Mouse (Mus musculus) G1E (cell line): Measurements from ENCODE around the gene Dcp1b.

Experiments used
- CTCF ChIP-seq: IDR thresholded peaks from 2 replicates; pipeline ENCODE4 v1.5.1; 2012; ENCODE audit warnings: low read depth, low read length, inconsistent platforms, mixed read lengths
- GATA1 ChIP-seq: IDR thresholded peaks from 2 replicates; pipeline ENCODE4 v1.6.1; 2012; ENCODE audit warnings: borderline replicate concordance, low read length, inconsistent platforms, mixed read lengths

- TF ChIP-seq CTCF (no peak), GATA1 (no peak)
Measured at GRCm38 (mm10) chr6:119215040-119215613, 40.1 kb downstream of the Dcp1b start.
